Mouse (Mus musculus) lung, postnatal 0 days (tissue): ENCODE measurements around the gene Ano9.
A peak's percentile ranks its signal among the peaks of the same experiment; 100 is the strongest.

Source experiments
- CTCF ChIP-seq: IDR thresholded peaks from 2 replicates; pipeline ENCODE4 v1.5.1; 2016; ENCODE audit warnings: antibody characterized with exemption, mild to moderate bottlenecking
- EP300 ChIP-seq: IDR thresholded peaks from 2 replicates; pipeline ENCODE4 v1.6.1; 2016; ENCODE audit warnings: antibody characterized with exemption, mild to moderate bottlenecking, control low read depth

- TF ChIP-seq CTCF (peak; percentile 86), EP300 (no peak)
Observed at GRCm38 (mm10) chr7:141070058-141070862, 47.3 kb downstream of the Ano9 start.
